Mouse (Mus musculus) cerebellum, adult 8-10 months (tissue): ENCODE results near the gene Gm20917.
"Not testable (repeated sequence)": the region's sequence is repeated elsewhere in the genome, so short reads cannot be mapped to it uniquely, and the experiment has no call there.

Experiments used
- DNase-seq: peaks from one replicate; pipeline ENCODE4 v3.0.0; 2022

Gene Gm20917

DNA sequence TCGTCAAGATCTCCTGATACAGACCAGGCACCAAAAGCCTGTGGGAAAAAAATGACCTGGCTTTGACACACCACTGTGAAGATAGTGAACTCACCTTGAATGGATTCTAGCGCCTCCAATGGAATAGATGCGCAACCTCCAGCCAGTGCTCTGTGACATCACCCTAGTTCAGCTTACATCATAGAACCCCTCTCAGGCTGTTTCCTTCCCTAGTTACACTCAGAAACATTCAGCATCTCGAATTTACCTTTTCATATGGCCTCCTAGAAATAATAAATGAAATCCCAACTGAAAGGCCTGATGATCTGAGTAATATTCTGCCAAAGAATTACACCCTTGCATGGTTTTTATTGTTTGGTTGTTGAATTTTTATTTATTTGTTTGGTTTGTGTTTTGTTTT lies at the start of gene Gm20917:
Gm20917 (minus strand) TSS at position 101 of the 400 bp plus-strand sequence.
- not testable (repeated sequence) for DNase-seq
